Mouse (Mus musculus): ENCODE measurements at regions not wholly inside any gene's neighbourhood (a gene's known extent, or its start where the extent isn't known, plus 50 kb on each side); places are given as distances from the start of the nearest gene placed in this dataset.

DNA sequence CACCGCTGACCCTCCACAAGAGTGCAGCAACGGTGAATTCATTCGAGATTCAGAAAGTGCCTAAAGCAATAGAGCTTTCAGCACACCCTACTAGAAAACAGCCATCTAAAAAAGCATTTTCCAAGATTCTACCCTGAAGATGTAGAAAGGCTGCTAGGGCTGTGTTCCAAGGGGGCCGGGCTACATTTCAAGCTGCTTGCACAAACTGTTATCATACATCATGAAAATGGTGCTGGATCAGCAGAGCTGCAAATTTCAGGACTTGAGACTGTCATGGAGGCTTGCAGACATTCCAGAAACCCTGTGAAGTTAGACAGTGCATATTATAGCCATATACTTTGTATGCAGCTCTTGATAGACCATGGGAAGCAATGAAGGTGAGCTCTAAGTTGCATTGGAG, 479.9 kb downstream of the Plxdc2 start:
- no peak for TF ChIP-seq CTCF (IDR thresholded peaks at IDR 0.05; ENCODE audit: low read depth)
- TF ChIP-seq EP300 (IDR thresholded peaks at IDR 0.05; ENCODE audit: low read depth): no peak

Data from liver, postnatal 0 days (tissue).